In genomic region chr17:74887039-74887438, GRCm38 (mm10) we compare ENCODE assay signal across 20 mouse cellular contexts.
DNase-seq lines count a peak whose midpoint lies in the region; ATAC-seq and TF ChIP-seq lines count a peak whose summit lies in the region.
"Had no signal": no experiment of that assay in that cellular context is flagged by ENCODE, and none has a peak within 500 bp of the region (broad histone marks: within the 10 kb centered on the region; RNA-seq: fewer than 3 reads in every experiment).

No protein-coding gene starts in this region.

- H3K27ac ChIP-seq in left cerebral cortex, adult 2 months, result no peak overlapping the region
- H3K27ac ChIP-seq in hindbrain, embryonic 12.5 days, result no peak overlapping the region
- H3K27ac ChIP-seq: embryonic facial prominence, embryonic 12.5 days; forebrain, embryonic 15.5 days had no signal

- no peaks in the 10 kb centered on the region for H3K36me3 ChIP-seq in hindbrain, embryonic 12.5 days
- H3K36me3 ChIP-seq: embryonic facial prominence, embryonic 12.5 days; forebrain, embryonic 15.5 days; heart, embryonic 12.5 days had no signal

- no peak overlapping the region for H3K4me2 ChIP-seq in hindbrain, embryonic 12.5 days (replicated peaks)
- H3K4me2 ChIP-seq: embryonic facial prominence, embryonic 12.5 days; forebrain, embryonic 15.5 days; heart, embryonic 12.5 days had no signal

- no peaks in the 10 kb centered on the region for H3K4me1 ChIP-seq in hindbrain, embryonic 12.5 days
- H3K4me1 ChIP-seq: forebrain, embryonic 15.5 days had no signal

- TF ChIP-seq CTCF in left cerebral cortex, adult 2 months (IDR thresholded peaks at IDR 0.05), result no peak

- no peak for ATAC-seq in hindbrain, embryonic 12.5 days (ENCODE audit: low FRiP score)
- ATAC-seq: activated CD4-positive, CD25-positive, alpha-beta regulatory T cell, adult 4 months; forebrain, embryonic 15.5 days; hindbrain, embryonic 16.5 days; inflammation-experienced regulatory T-cells, adult 6 months; intestine, postnatal 0 days; Patski had no signal

- no peak overlapping the region for H3K9ac ChIP-seq in hindbrain, embryonic 12.5 days
- H3K9ac ChIP-seq: embryonic facial prominence, embryonic 12.5 days; forebrain, embryonic 15.5 days; heart, embryonic 12.5 days had no signal

- no peaks in the 10 kb centered on the region for H3K27me3 ChIP-seq in hindbrain, embryonic 12.5 days
- H3K27me3 ChIP-seq: embryonic facial prominence, embryonic 12.5 days; forebrain, embryonic 15.5 days; heart, embryonic 12.5 days; Patski had no signal

- 71% methylated on average over 7 of the region's 7 CpGs for WGBS in hindbrain, embryonic 12.5 days

- peak; percentile 1 for DNase-seq in kidney, postnatal 10 days
- DNase-seq in kidney, postnatal 14 days, result no peak
- DNase-seq in 3134 (ENCODE audit: extremely low read depth, insufficient read length, low spot score), result peak; percentile 29
- peak; percentile 67 for DNase-seq in 3T3-L1 (ENCODE audit: low read depth, low spot score)
- DNase-seq in NIH3T3 (ENCODE audit: low read depth), result peak; percentile 28
- DNase-seq in left cerebral cortex, adult 2 months (ENCODE audit: extremely low spot score in 1 of 2, low spot score in 2 of 2), result no peak
- DNase-seq: adrenal gland, postnatal 36 days; cerebellum, adult 8-10 months; cerebellum, postnatal 25 days; gastrocnemius, postnatal 36 days; heart, adult 18-20 months had no signal

- no peak overlapping the region for H3K4me3 ChIP-seq in left cerebral cortex, adult 2 months
- no peak overlapping the region for H3K4me3 ChIP-seq in hindbrain, embryonic 12.5 days
- H3K4me3 ChIP-seq: embryonic facial prominence, embryonic 12.5 days; forebrain, embryonic 15.5 days; heart, embryonic 12.5 days had no signal

- no peaks in the 10 kb centered on the region for H3K9me3 ChIP-seq in hindbrain, embryonic 12.5 days (replicated peaks)
- H3K9me3 ChIP-seq: embryonic facial prominence, embryonic 12.5 days; forebrain, embryonic 15.5 days; heart, embryonic 12.5 days had no signal

- intact Hi-C loops in left cerebral cortex, adult 2 months (cut with DNase I), result no loop called here

Comparison
In these comparisons a context has a peak if more than half of its experiments do, and no peak if none do; other contexts are left out.
1. DNase-seq: peak in kidney, postnatal 10 days (single experiment), 3134 (single experiment), 3T3-L1 (single experiment) and NIH3T3 (single experiment); none in kidney, postnatal 14 days (single experiment) and left cerebral cortex, adult 2 months (0 of 2).